Mouse (Mus musculus) intestine, embryonic 14.5 days (tissue): ENCODE measurements around the gene H2-Aa. TPM values are rescaled to one million over a fixed set of nuclear protein-coding genes. Genes with fewer than 3 reads are reported as not detected.
"Not testable (repeated sequence)": the region's sequence is repeated elsewhere in the genome, so short reads cannot be mapped to it uniquely, and the experiment has no call there.

Experiments used
- ATAC-seq: fragments of 200-750 bp; cut with Nextera tagmentation; replicated peaks from 2 replicates; pipeline ENCODE4 v1.8.0; 2017; ENCODE audit warnings: low read depth, moderate number of reproducible peaks, moderate TSS enrichment, moderate library complexity; ENCODE audit not compliant: low FRiP score, low TSS enrichment
- DNase-seq: peaks from one replicate; pipeline ENCODE4 v3.0.0-alpha.2; 2018; ENCODE audit warnings: low spot score
- H3K27ac ChIP-seq: fragments of 300-500 bp; sonication (generic); 2 replicates; pipeline ENCODE4 v1.5.1; 2014; ENCODE audit warnings: low read depth, mild to moderate bottlenecking, control low read depth
- H3K27me3 ChIP-seq: fragments of 300-500 bp; sonication (generic); replicated peaks from 2 replicates; pipeline ENCODE4 v1.6.1; 2014; ENCODE audit warnings: low read length, control low read depth; ENCODE audit not compliant: control insufficient read depth, insufficient read depth
- H3K36me3 ChIP-seq: fragments of 300-500 bp; sonication (generic); 2 replicates; pipeline ENCODE4 v1.6.1; 2014; ENCODE audit warnings: low read length, control low read depth; ENCODE audit not compliant: control insufficient read depth, insufficient read depth
- H3K4me1 ChIP-seq: fragments of 300-500 bp; sonication (generic); replicated peaks from 2 replicates; pipeline ENCODE4 v1.6.1; 2014; ENCODE audit warnings: low read length, control low read depth, mixed read lengths; ENCODE audit not compliant: control insufficient read depth, insufficient read depth
- H3K4me2 ChIP-seq: fragments of 300-500 bp; sonication (generic); 2 replicates; pipeline ENCODE4 v1.6.1; 2014; ENCODE audit warnings: low read length
- H3K4me3 ChIP-seq: fragments of 300-500 bp; sonication (generic); 2 replicates; pipeline ENCODE4 v1.5.1; 2014; ENCODE audit warnings: low read depth, low read length, control low read depth, mixed read lengths
- H3K9ac ChIP-seq: fragments of 300-500 bp; sonication (generic); 2 replicates; pipeline ENCODE4 v1.6.1; 2014; ENCODE audit warnings: mild to moderate bottlenecking, low read length
- H3K9me3 ChIP-seq: fragments of 300-500 bp; sonication (generic); 2 replicates; pipeline ENCODE4 v1.6.1; 2016; ENCODE audit warnings: low read length, control low read depth; ENCODE audit not compliant: control insufficient read depth
- WGBS: fragments of 180-500 bp; shearing (Covaris S2); extraction: QIAGEN DNeasy Blood & Tissue Kit; methylation state at CpG from one replicate; pipeline ENCODE4 v1.1.7; 2014; 5-methylcytosine and 5-hydroxymethylcytosine counted together
- polyA plus RNA-seq: library from polyadenylated mRNA; unstranded; fragments of >200 nt; fragmentation: Nextera tagmentation; extraction: Ambion mirVana; gene quantifications from 2 replicates; pipeline ENCODE4 v1.2.1, GENCODE M21; 2014

The H2-Aa gene
- polyA plus RNA-seq, 1 experiment from 2014 or later: 5.8 TPM

DNA sequence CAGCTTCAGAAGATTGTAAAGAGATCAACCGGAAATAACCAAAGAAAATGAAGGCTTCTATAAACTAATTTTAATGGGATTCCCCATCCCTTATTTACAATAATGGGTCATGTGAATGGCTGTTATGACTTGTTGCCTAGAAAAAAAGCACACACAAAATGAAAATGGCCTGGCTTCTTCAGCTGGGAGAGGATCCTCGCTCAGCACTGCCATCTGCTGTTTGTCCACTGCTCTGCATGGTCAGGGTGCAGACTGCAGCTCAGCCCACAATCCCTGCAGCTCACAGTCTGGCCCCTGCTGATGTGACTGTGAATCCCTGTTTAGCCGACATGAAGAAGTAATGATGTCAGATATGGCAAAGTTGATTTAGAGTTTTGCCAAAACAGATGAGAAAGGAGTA, 25.8 kb upstream of the H2-Aa start:
- Histone ChIP-seq H3K9ac (no peak overlapping the region), H3K4me1 (no peaks in the 10 kb centered on the region), H3K4me2 (no peak overlapping the region), H3K9me3 (no peaks in the 10 kb centered on the region), H3K27me3 (0 out of 2 replicates have a peak, but pooled peaks cover 2% of the 10 kb centered on the region), H3K4me3 (no peak overlapping the region), H3K27ac (no peak overlapping the region), H3K36me3 (no peaks in the 10 kb centered on the region)
- ATAC-seq (no peak), DNase-seq (peak; percentile 93)
- WGBS: 37% methylated on average over 3 of the region's 3 CpGs

GRCm38 (mm10) chr17:34312185-34312584, 24.6 kb upstream of the H2-Aa start:
- no peaks in the 10 kb centered on the region for H3K36me3 ChIP-seq
- no peak for ATAC-seq
- H3K9ac ChIP-seq: no peak overlapping the region
- DNase-seq: no peak
- no peaks in the 10 kb centered on the region for H3K9me3 ChIP-seq
- H3K4me3 ChIP-seq: no peak overlapping the region
- WGBS: 68% methylated on average over 1 of the region's 1 CpGs
- no peak overlapping the region for H3K4me2 ChIP-seq
- no peak overlapping the region for H3K27ac ChIP-seq
- H3K27me3 ChIP-seq: 0 out of 2 replicates have a peak, but pooled peaks cover 2% of the 10 kb centered on the region
- H3K4me1 ChIP-seq: no peaks in the 10 kb centered on the region

DNA sequence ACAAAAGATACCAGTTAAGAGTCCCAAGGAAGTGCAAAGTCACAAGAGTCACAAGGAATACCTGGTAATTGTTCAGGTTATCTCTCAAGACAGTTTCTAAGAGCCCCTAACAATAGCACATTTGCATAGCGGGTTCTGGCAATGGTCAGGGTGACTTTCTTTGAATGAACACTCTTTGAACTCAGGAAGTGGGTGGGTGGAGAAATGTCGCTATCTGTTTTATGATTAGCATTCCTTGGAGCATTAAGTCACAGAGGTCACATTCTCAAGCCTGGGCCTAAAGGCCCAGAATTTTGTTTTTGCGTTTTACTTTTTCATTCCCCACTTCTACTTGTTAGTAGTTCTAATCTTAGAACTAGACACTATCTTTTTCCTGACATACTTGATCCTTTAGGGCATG, 22.9 kb upstream of the H2-Aa start:
- not testable (repeated sequence) for H3K9ac ChIP-seq, H3K36me3 ChIP-seq, H3K4me3 ChIP-seq, DNase-seq, H3K4me1 ChIP-seq, H3K4me2 ChIP-seq, H3K27ac ChIP-seq, H3K27me3 ChIP-seq, ATAC-seq, H3K9me3 ChIP-seq
- 83% methylated on average over 3 of the region's 3 CpGs for WGBS

DNA sequence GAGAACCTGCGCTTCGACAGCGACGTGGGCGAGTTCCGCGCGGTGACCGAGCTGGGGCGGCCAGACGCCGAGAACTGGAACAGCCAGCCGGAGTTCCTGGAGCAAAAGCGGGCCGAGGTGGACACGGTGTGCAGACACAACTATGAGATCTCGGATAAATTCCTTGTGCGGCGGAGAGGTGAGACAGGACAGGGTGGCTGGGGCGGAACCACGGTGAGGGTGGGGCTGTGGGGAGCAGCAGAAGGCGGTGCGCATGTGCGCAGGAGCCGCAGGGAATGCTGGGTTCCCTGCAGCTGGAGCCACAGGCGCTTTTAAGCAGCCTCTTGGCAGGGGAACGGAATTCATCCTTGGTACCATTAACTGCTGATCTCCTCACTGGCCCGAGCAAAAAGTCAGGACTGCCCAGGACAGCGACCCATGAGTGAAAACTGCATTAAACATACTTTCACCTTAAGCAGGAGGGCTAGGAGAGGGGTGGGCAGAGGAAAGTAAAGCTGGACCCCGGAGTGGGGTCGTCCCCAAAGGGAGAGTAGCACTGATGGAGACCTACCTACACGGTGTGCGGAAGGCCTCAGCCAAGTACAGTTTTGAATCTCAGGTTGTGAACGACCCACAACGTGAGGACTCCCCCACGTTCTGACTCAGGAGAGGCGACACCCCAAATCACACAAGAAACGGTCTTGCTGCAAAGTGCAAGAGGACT, 22.2 kb upstream of the H2-Aa start:
- Histone ChIP-seq H3K27me3 (0 out of 2 replicates have a peak, but pooled peaks cover 2% of the 10 kb centered on the region), H3K27ac (no peak overlapping the region), H3K36me3 (no peaks in the 10 kb centered on the region), H3K4me1 (no peaks in the 10 kb centered on the region), H3K9ac (peak overlapping the region; percentile 49), H3K4me2 (peak overlapping the region; percentile 74), H3K4me3 (peak overlapping the region; percentile 44), H3K9me3 (no peaks in the 10 kb centered on the region)
- peak; percentile 73 for DNase-seq
- peak; percentile 76 for ATAC-seq
- 26% methylated on average over 38 of the region's 38 CpGs for WGBS

DNA sequence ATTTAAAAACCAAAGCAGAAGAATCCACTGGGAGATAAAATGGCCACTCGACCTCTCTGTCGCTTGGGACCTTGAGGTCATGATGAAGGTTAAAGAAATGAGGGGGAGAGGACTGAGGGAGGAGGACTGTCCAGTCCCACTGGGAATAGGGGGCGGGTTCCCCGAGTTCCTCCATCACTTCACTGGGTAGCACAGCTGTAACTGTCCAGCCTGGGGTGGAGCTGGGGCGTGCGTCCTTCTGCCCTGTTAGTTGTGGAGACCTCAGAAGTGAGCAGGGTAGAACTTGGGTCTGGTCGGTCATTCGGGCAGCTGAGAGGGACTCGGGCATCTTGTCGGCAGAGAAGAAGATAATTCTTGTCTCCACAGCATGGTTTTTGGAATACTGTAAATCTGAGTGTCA, 21.6 kb upstream of the H2-Aa start:
- WGBS: 26% methylated on average over 10 of the region's 10 CpGs
- peak overlapping the region; percentile 44 for H3K4me3 ChIP-seq
- 0 out of 2 replicates have a peak, but pooled peaks cover 2% of the 10 kb centered on the region for H3K27me3 ChIP-seq
- H3K4me2 ChIP-seq: peak overlapping the region; percentile 74
- no peaks in the 10 kb centered on the region for H3K9me3 ChIP-seq
- peak overlapping the region; percentile 49 for H3K9ac ChIP-seq
- no peak overlapping the region for H3K27ac ChIP-seq
- ATAC-seq (peak; percentile 10; the same call in 1 of the 2 replicates), DNase-seq (no peak)
- no peaks in the 10 kb centered on the region for H3K36me3 ChIP-seq
- no peaks in the 10 kb centered on the region for H3K4me1 ChIP-seq

DNA sequence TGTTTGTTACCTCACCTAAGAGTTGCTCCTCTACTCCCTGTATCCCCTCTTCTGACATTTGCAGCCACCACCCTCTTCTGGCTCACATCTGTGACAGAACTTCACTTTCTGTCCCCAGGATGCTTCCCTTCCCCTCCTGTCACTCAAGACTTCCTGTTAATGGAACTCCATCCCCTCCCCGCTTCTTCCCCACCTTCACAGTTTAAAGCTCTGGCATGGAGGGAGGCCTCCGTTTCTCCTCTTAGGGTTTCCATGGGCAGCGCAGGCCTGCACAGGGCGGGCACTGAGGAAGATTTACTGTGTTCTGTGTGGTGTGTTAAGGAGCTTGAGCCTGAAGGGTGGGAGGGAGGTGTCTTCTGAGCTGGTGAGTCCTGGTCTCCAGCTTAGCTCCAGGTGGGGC, 20.5 kb upstream of the H2-Aa start:
- Histone ChIP-seq H3K9ac (no peak overlapping the region), H3K36me3 (no peaks in the 10 kb centered on the region), H3K27ac (no peak overlapping the region), H3K4me3 (no peak overlapping the region), H3K9me3 (no peaks in the 10 kb centered on the region), H3K4me1 (no peaks in the 10 kb centered on the region), H3K27me3 (0 out of 2 replicates have a peak, but pooled peaks cover 2% of the 10 kb centered on the region), H3K4me2 (no peak overlapping the region)
- DNase-seq: no peak
- ATAC-seq: no peak
- WGBS: 72% methylated on average over 4 of the region's 4 CpGs

DNA sequence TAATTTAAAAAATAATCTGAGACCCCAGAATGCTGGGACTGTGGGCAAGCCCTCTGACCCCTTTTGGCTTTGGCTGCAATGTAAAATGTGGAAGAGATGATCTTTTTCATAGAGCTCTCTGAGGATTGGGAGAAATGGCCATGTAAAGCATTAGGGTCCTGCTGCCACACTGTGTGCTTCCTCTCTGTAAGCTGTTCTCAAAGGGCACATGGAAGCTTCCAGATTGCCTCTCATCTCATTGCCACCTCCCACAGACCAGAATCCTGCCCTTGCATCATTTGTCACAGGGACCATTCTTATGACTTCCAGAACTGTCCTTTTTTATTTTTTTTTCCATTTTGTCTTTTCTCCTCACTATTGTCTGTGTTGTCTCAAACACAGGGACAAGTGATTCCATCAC, 19.6 kb upstream of the H2-Aa start:
- no peak for DNase-seq
- Histone ChIP-seq H3K9ac (no peak overlapping the region), H3K9me3 (no peaks in the 10 kb centered on the region), H3K27me3 (0 out of 2 replicates have a peak, but pooled peaks cover 2% of the 10 kb centered on the region), H3K27ac (no peak overlapping the region), H3K36me3 (no peaks in the 10 kb centered on the region), H3K4me2 (no peak overlapping the region), H3K4me3 (no peak overlapping the region), H3K4me1 (no peaks in the 10 kb centered on the region)
- no peak for ATAC-seq

GRCm38 (mm10) chr17:34306407-34306806, 18.8 kb upstream of the H2-Aa start:
- no peaks in the 10 kb centered on the region for H3K36me3 ChIP-seq
- H3K4me3 ChIP-seq: no peak overlapping the region
- H3K4me2 ChIP-seq: no peak overlapping the region
- H3K27ac ChIP-seq: no peak overlapping the region
- ATAC-seq (no peak), DNase-seq (no peak)
- H3K9ac ChIP-seq: no peak overlapping the region
- WGBS: 82% methylated on average over 2 of the region's 2 CpGs
- no peaks in the 10 kb centered on the region for H3K4me1 ChIP-seq
- H3K9me3 ChIP-seq: no peaks in the 10 kb centered on the region
- 0 out of 2 replicates have a peak, but pooled peaks cover 2% of the 10 kb centered on the region for H3K27me3 ChIP-seq
